Mouse (Mus musculus) testis, postnatal 10 days (tissue): ENCODE data around the gene Apoa5.

ENCODE experiments used
- DNase-seq: peaks from one replicate; pipeline ENCODE4 v3.0.0; 2021; ENCODE audit warnings: low spot score

Gene Apoa5

GRCm38 (mm10) chr9:46268343-46268873 is at the start of gene Apoa5:
Gene Apoa5 (plus strand): TSS chr9:46268633.
- DNase-seq, result no peak

- no peak for DNase-seq
Observed at GRCm38 (mm10) chr9:46223090-46223489, 45.3 kb upstream of the Apoa5 start.

- DNase-seq, result no peak
Observed at GRCm38 (mm10) chr9:46224101-46224500, 44.3 kb upstream of the Apoa5 start.

- DNase-seq, result no peak
Observed at GRCm38 (mm10) chr9:46224945-46225660, 43.3 kb upstream of the Apoa5 start.

- DNase-seq, result no peak
Observed at GRCm38 (mm10) chr9:46227064-46227614, 41.3 kb upstream of the Apoa5 start.

- no peak for DNase-seq
Observed at GRCm38 (mm10) chr9:46228491-46228890, 39.9 kb upstream of the Apoa5 start, which contains the start of gene Apoa1. Gene Apoa1 (plus strand): TSS chr9:46228580.

- DNase-seq, result peak; percentile 89
Observed at GRCm38 (mm10) chr9:46229573-46230449, 38.6 kb upstream of the Apoa5 start.

- no peak for DNase-seq
Observed at GRCm38 (mm10) chr9:46230450-46230975, 37.9 kb upstream of the Apoa5 start.

GRCm38 (mm10) chr9:46235196-46235595 is 33.2 kb upstream of the Apoa5 start:
- DNase-seq, result no peak

- DNase-seq, result no peak
Observed at GRCm38 (mm10) chr9:46235596-46235648, 33.0 kb upstream of the Apoa5 start, which contains the start of gene Apoc3. Gene Apoc3 (minus strand): TSS chr9:46235636.

GRCm38 (mm10) chr9:46235649-46236048 is 32.8 kb upstream of the Apoa5 start:
- DNase-seq, result no peak

GRCm38 (mm10) chr9:46238850-46239249 is 29.6 kb upstream of the Apoa5 start:
- DNase-seq, result no peak

- no peak for DNase-seq
Observed at GRCm38 (mm10) chr9:46240526-46241153, 27.8 kb upstream of the Apoa5 start, which contains the start of gene Apoa4. Gene Apoa4 (plus strand): TSS chr9:46240696.

GRCm38 (mm10) chr9:46241818-46242217 is 26.6 kb upstream of the Apoa5 start:
- DNase-seq, result no peak

- no peak for DNase-seq
Observed at GRCm38 (mm10) chr9:46243122-46243521, 25.3 kb upstream of the Apoa5 start.

GRCm38 (mm10) chr9:46243584-46243983 is 24.8 kb upstream of the Apoa5 start:
- DNase-seq, result no peak

- DNase-seq, result peak; percentile 77
Observed at GRCm38 (mm10) chr9:46246752-46247324, 21.6 kb upstream of the Apoa5 start.

- no peak for DNase-seq
Observed at GRCm38 (mm10) chr9:46256177-46256576, 12.3 kb upstream of the Apoa5 start.

GRCm38 (mm10) chr9:46256658-46257385 is 11.6 kb upstream of the Apoa5 start:
- no peak for DNase-seq

GRCm38 (mm10) chr9:46257546-46257945 is 10.9 kb upstream of the Apoa5 start:
- DNase-seq, result no peak

- DNase-seq, result no peak
Observed at GRCm38 (mm10) chr9:46259111-46259510, 9.3 kb upstream of the Apoa5 start.
